Mouse (Mus musculus) frontal cortex, postnatal 36 days (tissue): ENCODE results near the gene R3hcc1l.

Experiments used
- DNase-seq, 2 experiments: peaks; one replicate each; pipeline ENCODE4 v3.0.0; 2022; ENCODE audit warnings: low spot score in 2 of 2

R3hcc1l gene

GRCm38 (mm10) chr19:42599891-42600290 is 81.3 kb downstream of the R3hcc1l start:
- DNase-seq: no peak

- DNase-seq: no peak
These were observed 82.0 kb downstream of the R3hcc1l start for GRCm38 (mm10) chr19:42600591-42600990.

- no peak for DNase-seq
These were observed 82.9 kb downstream of the R3hcc1l start for GRCm38 (mm10) chr19:42601445-42601844.

GRCm38 (mm10) chr19:42602041-42602440 is 83.5 kb downstream of the R3hcc1l start:
- DNase-seq: no peak

- DNase-seq: no peak
These were observed 84.0 kb downstream of the R3hcc1l start for GRCm38 (mm10) chr19:42602576-42602975.

GRCm38 (mm10) chr19:42608082-42608481 is 89.5 kb downstream of the R3hcc1l start:
- no peak for DNase-seq

GRCm38 (mm10) chr19:42609716-42610115 is 91.2 kb downstream of the R3hcc1l start:
- DNase-seq: no peak

GRCm38 (mm10) chr19:42611746-42612145 is 93.2 kb downstream of the R3hcc1l start:
- no peak for DNase-seq

- peak in 1 of 2 experiments; percentile 18 for DNase-seq
These were observed 94.1 kb downstream of the R3hcc1l start, which contains the start of gene Loxl4 for GRCm38 (mm10) chr19:42612654-42613053. Gene Loxl4, minus strand, starts transcription at chr19:42612813.

- no peak for DNase-seq
These were observed 94.6 kb downstream of the R3hcc1l start for GRCm38 (mm10) chr19:42613116-42613515.

- no peak for DNase-seq
These were observed 95.2 kb downstream of the R3hcc1l start for GRCm38 (mm10) chr19:42613647-42614225.

- DNase-seq: no peak
These were observed 109.5 kb downstream of the R3hcc1l start for GRCm38 (mm10) chr19:42628068-42628467.

- peak; percentile 31 to 36 for DNase-seq
These were observed 113.0 kb downstream of the R3hcc1l start for GRCm38 (mm10) chr19:42631541-42631961.

GRCm38 (mm10) chr19:42632301-42632700 is 113.7 kb downstream of the R3hcc1l start:
- no peak for DNase-seq

- no peak for DNase-seq
These were observed 115.1 kb downstream of the R3hcc1l start for GRCm38 (mm10) chr19:42633650-42634049.

GRCm38 (mm10) chr19:42636631-42637030 is 118.1 kb downstream of the R3hcc1l start:
- DNase-seq: no peak

GRCm38 (mm10) chr19:42638604-42639481 is 120.3 kb downstream of the R3hcc1l start:
- DNase-seq: no peak

- no peak for DNase-seq
These were observed 121.0 kb downstream of the R3hcc1l start for GRCm38 (mm10) chr19:42639544-42639943.

- no peak for DNase-seq
These were observed 121.7 kb downstream of the R3hcc1l start for GRCm38 (mm10) chr19:42640211-42640610.
